Mouse (Mus musculus) neural tube, embryonic 12.5 days (tissue): ENCODE results near the gene Syt1. TPM values are rescaled to one million over a fixed set of nuclear protein-coding genes. Genes with fewer than 3 reads are reported as not detected.

Source experiments
- ATAC-seq: fragments of 200-750 bp; cut with Nextera tagmentation; 2 replicates; pipeline ENCODE4 v1.8.0; 2017; ENCODE audit warnings: low read depth, mild to moderate bottlenecking, moderate TSS enrichment, moderate library complexity; ENCODE audit not compliant: low FRiP score
- H3K27ac ChIP-seq: fragments of 300-500 bp; sonication (generic); 2 replicates; pipeline ENCODE4 v1.5.1; 2016
- H3K27me3 ChIP-seq: fragments of 300-500 bp; sonication (generic); replicated peaks from 2 replicates; pipeline ENCODE4 v1.6.1; 2016; ENCODE audit warnings: mild to moderate bottlenecking
- H3K36me3 ChIP-seq: fragments of 300-500 bp; sonication (generic); 2 replicates; pipeline ENCODE4 v1.6.1; 2016; ENCODE audit warnings: mild to moderate bottlenecking
- H3K4me1 ChIP-seq: fragments of 300-500 bp; sonication (generic); 2 replicates; pipeline ENCODE4 v1.6.1; 2016
- H3K4me2 ChIP-seq: fragments of 300-500 bp; sonication (generic); replicated peaks from 2 replicates; pipeline ENCODE4 v1.6.1; 2016; ENCODE audit warnings: mild to moderate bottlenecking
- H3K4me3 ChIP-seq: fragments of 300-500 bp; sonication (generic); 2 replicates; pipeline ENCODE4 v1.5.1; 2016
- H3K9ac ChIP-seq: fragments of 300-500 bp; sonication (generic); 2 replicates; pipeline ENCODE4 v1.6.1; 2016; ENCODE audit warnings: mild to moderate bottlenecking
- H3K9me3 ChIP-seq: fragments of 300-500 bp; sonication (generic); 2 replicates; pipeline ENCODE4 v1.6.1; 2016; ENCODE audit warnings: mild to moderate bottlenecking
- WGBS: fragments of 180-500 bp; shearing (Covaris S2); methylation state at CpG from one replicate; pipeline ENCODE4 v1.1.7; 2016; 5-methylcytosine and 5-hydroxymethylcytosine counted together
- polyA plus RNA-seq: library from polyadenylated mRNA; unstranded; fragments of >200 nt; fragmentation: Nextera tagmentation; extraction: Ambion mirVana; gene quantifications from 2 replicates; pipeline ENCODE4 v1.2.1, GENCODE M21; 2016

Gene Syt1
- polyA plus RNA-seq, 1 experiment from 2014 or later, result 45.0 TPM

GRCm38 (mm10) chr10:108480146-108480850 is 530.5 kb downstream of the Syt1 start:
- Histone ChIP-seq H3K4me3 (no peak overlapping the region), H3K27me3 (no peaks in the 10 kb centered on the region), H3K27ac (no peak overlapping the region), H3K4me2 (no peak overlapping the region), H3K9me3 (no peaks in the 10 kb centered on the region), H3K4me1 (no peaks in the 10 kb centered on the region), H3K36me3 (no peaks in the 10 kb centered on the region), H3K9ac (no peak overlapping the region)
- ATAC-seq, result no peak
- WGBS, result 75% methylated on average over 11 of the region's 11 CpGs

DNA sequence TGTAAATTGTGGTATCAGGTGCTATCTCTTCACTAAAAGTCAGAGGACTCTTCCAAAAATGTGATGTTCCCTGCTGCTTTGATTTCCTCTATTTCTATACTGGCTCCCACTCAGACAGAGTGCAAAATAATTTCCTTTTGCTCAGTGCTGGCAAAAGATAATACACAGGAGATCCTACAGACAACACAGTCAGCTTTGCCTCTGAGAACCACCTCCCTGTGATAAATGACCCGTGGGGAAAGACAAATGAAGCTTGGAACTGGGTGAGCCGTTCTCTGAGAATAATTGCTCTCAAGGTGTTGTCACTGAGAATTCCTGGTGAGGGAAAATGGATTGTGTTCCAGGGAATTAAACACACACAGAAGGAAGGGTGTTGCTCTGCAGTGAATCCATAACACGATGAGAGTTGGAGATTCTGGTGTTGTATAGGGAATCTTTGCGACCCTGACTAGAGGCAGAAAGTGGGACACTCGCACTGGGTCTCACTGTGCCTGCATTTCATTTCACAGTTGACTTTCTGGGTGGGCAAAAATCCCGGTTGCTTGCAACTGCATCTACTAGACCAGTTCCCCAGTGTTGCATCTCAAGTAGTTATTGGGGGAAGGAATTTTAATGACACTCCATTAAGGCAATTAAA is 540.3 kb downstream of the Syt1 start:
- Histone ChIP-seq H3K9me3 (peaks cover 9% of the 10 kb centered on the region; the same call in 1 of the 2 replicates), H3K9ac (no peak overlapping the region), H3K4me1 (no peaks in the 10 kb centered on the region), H3K4me2 (no peak overlapping the region), H3K4me3 (no peak overlapping the region), H3K27me3 (no peaks in the 10 kb centered on the region), H3K27ac (no peak overlapping the region), H3K36me3 (no peaks in the 10 kb centered on the region)
- WGBS, result 30% methylated on average over 6 of the region's 6 CpGs
- ATAC-seq, result no peak

DNA sequence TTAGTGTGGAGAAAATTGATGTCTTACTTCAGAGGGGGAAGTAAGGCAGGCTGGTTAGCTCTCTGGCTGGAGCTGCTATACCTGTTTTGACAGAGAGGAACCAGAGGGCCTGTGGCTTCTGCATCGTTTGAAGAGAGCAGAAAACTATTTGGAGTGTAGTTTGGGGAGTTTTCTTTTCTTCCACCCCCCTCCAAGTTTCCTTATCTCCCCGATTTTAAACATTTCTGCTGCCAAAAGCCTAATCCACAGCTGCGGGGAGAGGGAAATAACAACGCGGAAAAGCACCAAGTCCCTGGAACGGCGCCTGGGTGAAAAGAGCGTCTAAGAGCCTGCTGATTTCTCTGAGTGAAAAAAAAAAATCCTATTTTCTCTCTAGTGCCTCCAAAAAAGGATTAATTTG is 544.2 kb downstream of the Syt1 start:
- H3K9ac ChIP-seq, result no peak overlapping the region
- no peak overlapping the region for H3K4me2 ChIP-seq
- H3K27ac ChIP-seq, result no peak overlapping the region
- ATAC-seq, result no peak
- WGBS, result 82% methylated on average over 8 of the region's 8 CpGs
- no peak overlapping the region for H3K4me3 ChIP-seq
- no peaks in the 10 kb centered on the region for H3K4me1 ChIP-seq
- no peaks in the 10 kb centered on the region for H3K27me3 ChIP-seq
- H3K9me3 ChIP-seq, result no peaks in the 10 kb centered on the region
- no peaks in the 10 kb centered on the region for H3K36me3 ChIP-seq

DNA sequence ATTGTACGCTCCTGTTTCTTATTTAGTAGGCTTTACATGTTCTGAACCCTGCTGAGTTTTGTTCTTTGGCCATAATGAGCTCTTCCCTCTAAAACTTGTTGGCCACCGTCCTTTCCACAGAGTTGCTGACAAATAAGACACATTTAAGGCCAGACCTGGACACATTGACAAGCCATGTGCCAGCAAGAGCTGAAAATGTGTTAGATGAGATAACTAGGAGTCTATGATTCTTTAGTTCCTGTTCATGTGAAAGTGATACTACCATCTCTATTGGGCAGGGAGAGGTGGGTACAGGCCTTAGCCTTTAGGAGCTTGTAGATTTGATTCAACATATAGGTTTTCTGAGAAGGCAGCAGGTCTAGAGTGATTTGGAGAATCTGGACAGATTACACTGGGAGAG is 548.9 kb downstream of the Syt1 start:
- no peak overlapping the region for H3K9ac ChIP-seq
- no peak for ATAC-seq
- H3K9me3 ChIP-seq, result no peaks in the 10 kb centered on the region
- WGBS, result 85% methylated on average over 2 of the region's 2 CpGs
- no peaks in the 10 kb centered on the region for H3K27me3 ChIP-seq
- H3K4me2 ChIP-seq, result no peak overlapping the region
- H3K4me1 ChIP-seq, result no peaks in the 10 kb centered on the region
- H3K27ac ChIP-seq, result no peak overlapping the region
- H3K36me3 ChIP-seq, result no peaks in the 10 kb centered on the region
- no peak overlapping the region for H3K4me3 ChIP-seq

GRCm38 (mm10) chr10:108457054-108457453 is 553.7 kb downstream of the Syt1 start:
- H3K4me3 ChIP-seq, result no peak overlapping the region
- H3K27ac ChIP-seq, result no peak overlapping the region
- no peak for ATAC-seq
- H3K36me3 ChIP-seq, result no peaks in the 10 kb centered on the region
- no peak overlapping the region for H3K4me2 ChIP-seq
- H3K27me3 ChIP-seq, result no peaks in the 10 kb centered on the region
- no peaks in the 10 kb centered on the region for H3K4me1 ChIP-seq
- 95% methylated on average over 2 of the region's 2 CpGs for WGBS
- no peak overlapping the region for H3K9ac ChIP-seq
- no peaks in the 10 kb centered on the region for H3K9me3 ChIP-seq

DNA sequence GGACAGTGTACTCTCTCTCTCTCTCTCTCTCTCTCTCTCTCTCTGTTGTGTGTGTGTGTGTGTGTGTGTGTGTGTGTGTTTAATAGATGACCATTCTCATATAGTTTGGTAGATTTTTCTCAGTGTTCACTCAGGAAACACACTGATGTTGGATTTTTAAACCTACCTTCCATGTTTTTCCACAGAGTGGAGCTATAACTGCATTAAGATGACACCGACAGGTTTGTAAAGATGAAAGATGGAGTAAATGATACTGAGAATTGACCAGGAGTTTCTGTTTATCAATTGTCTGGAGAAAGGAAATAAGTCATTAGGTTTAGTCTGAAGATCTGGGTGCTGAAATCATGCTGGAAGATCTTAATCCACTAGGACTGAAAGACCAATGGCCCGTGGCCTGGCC is 554.9 kb downstream of the Syt1 start:
- WGBS, result 87% methylated on average over 2 of the region's 2 CpGs
- no peak for ATAC-seq
- no peak overlapping the region for H3K27ac ChIP-seq

DNA sequence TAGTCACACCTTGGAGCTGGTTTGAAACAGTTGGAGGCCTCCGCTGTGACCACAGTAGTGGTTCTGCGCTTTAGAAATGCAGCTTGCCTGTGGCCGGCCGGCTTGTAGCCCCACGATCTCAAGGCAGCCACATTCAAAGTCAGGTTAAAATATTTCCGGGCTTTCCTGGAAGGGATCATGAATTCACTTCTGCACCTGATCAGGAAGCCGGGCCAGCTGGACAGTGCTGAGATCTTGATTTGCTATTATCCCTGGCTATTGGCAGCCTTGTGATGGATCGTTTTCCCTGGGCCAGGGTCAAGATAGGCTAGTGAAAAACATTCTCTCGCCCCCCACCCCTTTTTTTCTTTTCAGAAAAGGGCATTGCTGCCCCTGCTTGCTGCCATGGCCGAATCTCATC is 555.6 kb downstream of the Syt1 start:
- no peak overlapping the region for H3K4me3 ChIP-seq
- H3K4me1 ChIP-seq, result no peaks in the 10 kb centered on the region
- WGBS, result 82% methylated on average over 10 of the region's 10 CpGs
- no peaks in the 10 kb centered on the region for H3K36me3 ChIP-seq
- H3K27me3 ChIP-seq, result no peaks in the 10 kb centered on the region
- no peak overlapping the region for H3K27ac ChIP-seq
- no peak overlapping the region for H3K9ac ChIP-seq
- H3K9me3 ChIP-seq, result no peaks in the 10 kb centered on the region
- no peak for ATAC-seq
- no peak overlapping the region for H3K4me2 ChIP-seq

More for the DNA sequence above, 554.9 kb downstream of the Syt1 start:
- Histone ChIP-seq H3K4me3 (no peak overlapping the region), H3K4me2 (no peak overlapping the region), H3K27me3 (no peaks in the 10 kb centered on the region), H3K9me3 (no peaks in the 10 kb centered on the region), H3K36me3 (no peaks in the 10 kb centered on the region), H3K4me1 (no peaks in the 10 kb centered on the region), H3K9ac (no peak overlapping the region)

DNA sequence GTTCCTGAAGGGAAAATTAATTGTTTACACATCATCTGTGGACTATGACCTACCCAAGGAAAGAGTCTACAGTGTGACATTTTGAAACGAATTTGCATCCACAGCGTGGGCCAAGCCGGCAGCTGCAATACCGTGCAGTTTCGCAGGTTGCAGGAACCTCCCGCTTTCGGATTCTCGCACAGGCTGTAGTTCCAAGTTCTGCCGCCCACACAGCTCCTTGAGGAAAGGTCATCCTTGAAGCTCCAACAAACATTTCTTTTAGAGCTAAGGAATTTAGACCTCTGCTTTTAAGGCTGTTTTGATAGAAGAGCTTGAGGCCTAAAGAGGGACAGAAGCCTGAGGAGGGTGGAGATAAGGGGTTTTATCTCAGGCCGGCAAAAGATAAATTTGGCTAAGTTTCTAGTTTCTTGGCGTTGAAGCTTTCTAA is 556.1 kb downstream of the Syt1 start:
- Histone ChIP-seq H3K27me3 (no peaks in the 10 kb centered on the region), H3K4me1 (no peaks in the 10 kb centered on the region), H3K9me3 (no peaks in the 10 kb centered on the region), H3K27ac (no peak overlapping the region), H3K9ac (no peak overlapping the region), H3K4me2 (no peak overlapping the region), H3K4me3 (no peak overlapping the region), H3K36me3 (no peaks in the 10 kb centered on the region)
- WGBS, result 91% methylated on average over 11 of the region's 11 CpGs
- ATAC-seq, result no peak

- no peaks in the 10 kb centered on the region for H3K36me3 ChIP-seq
- no peak overlapping the region for H3K4me3 ChIP-seq
- H3K27ac ChIP-seq, result no peak overlapping the region
- ATAC-seq, result no peak
- no peak overlapping the region for H3K4me2 ChIP-seq
- H3K4me1 ChIP-seq, result no peaks in the 10 kb centered on the region
- no peaks in the 10 kb centered on the region for H3K27me3 ChIP-seq
- H3K9ac ChIP-seq, result no peak overlapping the region
- 69% methylated on average over 2 of the region's 2 CpGs for WGBS
- H3K9me3 ChIP-seq, result no peaks in the 10 kb centered on the region
These were observed 557.2 kb downstream of the Syt1 start for GRCm38 (mm10) chr10:108453561-108453960.

- ATAC-seq, result no peak
- no peak overlapping the region for H3K4me2 ChIP-seq
- no peak overlapping the region for H3K4me3 ChIP-seq
- no peaks in the 10 kb centered on the region for H3K9me3 ChIP-seq
- H3K27ac ChIP-seq, result no peak overlapping the region
- H3K36me3 ChIP-seq, result no peaks in the 10 kb centered on the region
- no peaks in the 10 kb centered on the region for H3K27me3 ChIP-seq
- no peaks in the 10 kb centered on the region for H3K4me1 ChIP-seq
- 89% methylated on average over 9 of the region's 9 CpGs for WGBS
- H3K9ac ChIP-seq, result no peak overlapping the region
These were observed 558.4 kb downstream of the Syt1 start for GRCm38 (mm10) chr10:108452421-108452820.

GRCm38 (mm10) chr10:108451516-108451915 is 559.3 kb downstream of the Syt1 start:
- H3K4me2 ChIP-seq, result no peak overlapping the region
- no peak overlapping the region for H3K27ac ChIP-seq
- H3K9me3 ChIP-seq, result no peaks in the 10 kb centered on the region
- no peaks in the 10 kb centered on the region for H3K36me3 ChIP-seq
- H3K4me3 ChIP-seq, result no peak overlapping the region
- H3K27me3 ChIP-seq, result no peaks in the 10 kb centered on the region
- no peak overlapping the region for H3K9ac ChIP-seq
- no peak for ATAC-seq
- WGBS, result 92% methylated on average over 8 of the region's 8 CpGs
- H3K4me1 ChIP-seq, result 0 out of 2 replicates have a peak, but pooled peaks cover 3% of the 10 kb centered on the region

- Histone ChIP-seq H3K9ac (no peak overlapping the region), H3K27ac (no peak overlapping the region), H3K9me3 (no peaks in the 10 kb centered on the region), H3K4me3 (no peak overlapping the region), H3K4me1 (0 out of 2 replicates have a peak, but pooled peaks cover 5% of the 10 kb centered on the region), H3K4me2 (no peak overlapping the region), H3K27me3 (no peaks in the 10 kb centered on the region), H3K36me3 (no peaks in the 10 kb centered on the region)
- 90% methylated on average over 4 of the region's 4 CpGs for WGBS
- ATAC-seq, result no peak
These were observed 560.4 kb downstream of the Syt1 start for GRCm38 (mm10) chr10:108450401-108450800.

GRCm38 (mm10) chr10:108448421-108448820 is 562.4 kb downstream of the Syt1 start:
- ATAC-seq, result no peak
- 88% methylated on average over 11 of the region's 11 CpGs for WGBS
- Histone ChIP-seq H3K9me3 (no peaks in the 10 kb centered on the region), H3K27ac (no peak overlapping the region), H3K27me3 (no peaks in the 10 kb centered on the region), H3K4me1 (peaks cover 16% of the 10 kb centered on the region), H3K9ac (no peak overlapping the region), H3K36me3 (no peaks in the 10 kb centered on the region), H3K4me3 (no peak overlapping the region), H3K4me2 (no peak overlapping the region)
